Mouse (Mus musculus): Measurements from ENCODE around the gene Nisch.

Gene Nisch

GRCm38 (mm10) chr14:31215157-31216002, 1.4 kb downstream of the Nisch start:
- peak; percentile 53 for DNase-seq

GRCm38 (mm10) chr14:31214684-31215083, 2.1 kb downstream of the Nisch start:
- DNase-seq, result no peak

GRCm38 (mm10) chr14:31213868-31214267, 2.9 kb downstream of the Nisch start:
- no peak for DNase-seq

- DNase-seq, result no peak
Observed at GRCm38 (mm10) chr14:31212499-31212898, 4.2 kb downstream of the Nisch start.

- no peak for DNase-seq
Observed at GRCm38 (mm10) chr14:31211854-31212253, 4.9 kb downstream of the Nisch start.

- no peak for DNase-seq
Observed at GRCm38 (mm10) chr14:31209133-31209557, 7.6 kb downstream of the Nisch start.

GRCm38 (mm10) chr14:31208084-31208483, 8.7 kb downstream of the Nisch start, which contains the start of gene Tnnc1:
TSS of gene Tnnc1 (plus strand) at chr14:31208312.
- no peak for DNase-seq

GRCm38 (mm10) chr14:31207070-31207830, 9.5 kb downstream of the Nisch start:
- no peak for DNase-seq

- peak; percentile 95 for DNase-seq
Observed at GRCm38 (mm10) chr14:31206472-31206981, 10.2 kb downstream of the Nisch start.

- no peak for DNase-seq
Observed at GRCm38 (mm10) chr14:31205562-31206467, 10.9 kb downstream of the Nisch start.

GRCm38 (mm10) chr14:31205244-31205561, 11.5 kb downstream of the Nisch start:
- DNase-seq, result no peak

GRCm38 (mm10) chr14:31204844-31205243, 11.9 kb downstream of the Nisch start:
- no peak for DNase-seq

GRCm38 (mm10) chr14:31200038-31200437, 16.7 kb downstream of the Nisch start:
- no peak for DNase-seq

- no peak for DNase-seq
Observed at GRCm38 (mm10) chr14:31199599-31199998, 17.1 kb downstream of the Nisch start.

GRCm38 (mm10) chr14:31197547-31198516, 18.9 kb downstream of the Nisch start:
- DNase-seq, result peak; percentile 73

- DNase-seq, result no peak
Observed at GRCm38 (mm10) chr14:31195968-31196367, 20.8 kb downstream of the Nisch start.

GRCm38 (mm10) chr14:31195521-31195920, 21.2 kb downstream of the Nisch start:
- DNase-seq, result no peak

GRCm38 (mm10) chr14:31194891-31195513, 21.7 kb downstream of the Nisch start:
- no peak for DNase-seq

GRCm38 (mm10) chr14:31194441-31194840, 22.3 kb downstream of the Nisch start:
- DNase-seq, result no peak

GRCm38 (mm10) chr14:31193791-31194190, 23.0 kb downstream of the Nisch start:
- DNase-seq, result no peak

- DNase-seq, result no peak
Observed at GRCm38 (mm10) chr14:31191936-31192335, 24.8 kb downstream of the Nisch start.

All from right cerebral cortex, adult 18-20 months (tissue).